Mouse (Mus musculus) frontal cortex, postnatal 10 days (tissue): ENCODE measurements around the gene Gm8369.
"Not testable (repeated sequence)": the region's sequence is repeated elsewhere in the genome, so short reads cannot be mapped to it uniquely, and the experiment has no call there.

Source experiments
- DNase-seq, 2 experiments: peaks; one replicate each; pipeline ENCODE4 v3.0.0; 2022; ENCODE audit warnings: low spot score in 2 of 2, mixed read lengths in 1 of 2

The Gm8369 gene

DNA sequence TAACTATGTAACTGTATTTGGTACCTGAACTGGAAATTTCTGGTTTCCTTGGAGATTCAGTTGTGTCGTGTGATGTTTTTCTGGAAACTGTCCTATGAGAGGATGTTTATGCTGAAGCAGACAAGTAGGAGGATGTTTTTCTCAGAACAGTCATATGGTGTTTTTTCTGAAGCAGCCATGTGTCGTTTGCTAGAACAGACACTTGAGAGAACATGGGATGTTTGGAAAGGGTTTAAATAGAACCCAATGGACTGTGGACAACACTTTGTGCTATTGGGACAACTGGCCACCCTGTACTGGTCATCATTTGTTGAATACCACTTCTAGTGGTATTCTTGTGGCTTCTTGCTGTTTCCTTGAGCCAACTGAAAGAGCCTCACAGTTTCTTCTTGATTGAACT, at the start of gene Gm8369:
Gm8369 (plus strand) TSS at position 193 of the 400 bp plus-strand sequence.
- peak in 1 of 2 experiments; percentile 7 for DNase-seq

DNA sequence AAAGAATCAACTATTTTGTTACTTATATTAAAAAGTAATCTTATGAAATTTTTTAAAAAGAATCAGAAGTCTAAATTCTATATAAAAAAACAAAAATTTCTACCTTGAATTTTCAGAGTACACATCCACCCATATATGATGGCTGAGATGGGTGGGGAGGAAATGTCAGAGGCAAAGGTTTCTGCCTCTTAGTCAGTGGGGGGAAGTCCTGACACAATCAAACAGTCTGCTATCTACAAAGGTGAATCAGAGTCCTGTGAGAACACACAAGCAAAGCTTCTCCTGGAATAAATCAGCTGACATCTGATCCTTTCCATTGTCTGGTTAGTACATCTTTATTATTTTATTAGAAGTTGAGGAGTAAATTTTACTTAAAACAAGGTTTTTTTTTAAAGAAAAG, 42.4 kb upstream of the Gm8369 start, which contains the start of gene Ms4a4b:
Ms4a4b (plus strand) TSS at position 216 of the 400 bp plus-strand sequence.
- no peak for DNase-seq

DNA sequence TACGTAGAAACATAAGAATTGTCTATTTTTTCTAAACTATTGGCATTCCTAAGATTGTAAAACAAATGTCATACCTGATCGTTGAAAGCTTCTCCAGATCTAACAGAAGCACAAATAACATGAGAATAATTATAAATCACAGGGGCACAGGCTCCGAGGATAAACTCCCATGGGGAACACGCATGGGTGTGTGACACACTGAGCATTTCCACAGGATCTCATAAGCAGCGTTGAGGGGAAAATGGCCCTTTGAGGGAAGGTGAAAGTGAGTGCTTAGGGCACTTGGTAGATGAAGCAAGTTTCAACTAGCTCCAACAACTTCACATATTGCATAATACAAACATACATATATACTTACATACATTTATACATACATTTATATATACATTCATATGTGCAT, 41.8 kb upstream of the Gm8369 start:
- DNase-seq = no peak

DNA sequence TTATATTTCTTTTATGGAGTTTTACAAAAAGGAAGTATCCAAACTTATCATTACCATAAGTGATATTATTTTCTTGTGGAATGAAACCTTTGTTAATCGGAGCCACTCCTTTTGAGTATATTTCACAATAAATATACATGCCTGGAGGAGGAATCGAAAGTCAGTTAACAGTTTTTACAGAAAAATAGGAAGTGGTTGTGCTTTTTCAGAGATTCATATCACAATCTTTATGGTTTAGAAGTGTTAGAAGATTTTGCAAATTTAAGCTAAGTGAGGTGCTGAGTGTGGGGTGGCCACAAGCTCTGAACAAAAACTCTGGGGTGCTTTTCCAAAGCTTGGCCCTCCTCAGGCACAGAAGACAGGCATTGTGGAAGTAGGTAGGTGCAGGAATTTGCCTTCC, 38.5 kb upstream of the Gm8369 start:
- DNase-seq = no peak

DNA sequence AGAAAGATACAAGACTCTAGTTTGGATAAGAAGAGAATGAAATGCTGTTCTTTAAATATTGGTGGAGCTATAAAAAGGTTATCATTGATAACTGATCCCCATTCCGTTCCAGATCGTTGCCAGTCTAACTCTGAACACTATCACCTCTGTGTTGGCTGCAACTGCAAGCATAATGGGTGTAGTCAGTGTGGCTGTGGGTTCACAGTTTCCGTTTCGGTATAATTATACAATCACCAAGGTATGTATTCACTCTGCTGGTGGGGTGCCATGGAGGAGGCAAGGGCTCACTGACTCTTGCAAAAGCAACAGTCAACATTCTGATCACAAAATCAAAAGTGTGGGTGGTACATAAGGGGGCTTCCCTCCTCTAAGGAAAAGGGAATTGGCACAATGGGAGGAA, 26.7 kb upstream of the Gm8369 start:
- not testable (repeated sequence) for DNase-seq

DNA sequence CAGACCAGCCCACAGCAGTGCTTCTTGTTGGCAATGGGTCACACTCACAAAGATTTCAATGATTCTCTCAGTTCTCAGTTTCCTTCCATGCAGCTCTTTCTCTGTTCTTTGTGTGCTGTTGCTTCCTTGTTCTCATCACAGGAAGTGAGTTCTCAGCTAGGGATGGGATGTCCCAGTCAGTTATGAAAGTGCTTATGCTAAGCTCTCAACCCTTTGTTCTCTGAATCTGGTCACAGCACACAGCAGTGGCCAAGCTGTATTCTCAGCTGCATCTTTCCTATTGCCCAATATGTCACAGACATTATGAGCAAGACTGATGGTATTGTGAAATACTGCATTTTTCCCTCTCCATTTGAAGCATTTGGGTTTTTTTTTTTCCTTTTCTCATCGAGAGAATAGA, 20.9 kb upstream of the Gm8369 start:
- not testable (repeated sequence) for DNase-seq

DNA sequence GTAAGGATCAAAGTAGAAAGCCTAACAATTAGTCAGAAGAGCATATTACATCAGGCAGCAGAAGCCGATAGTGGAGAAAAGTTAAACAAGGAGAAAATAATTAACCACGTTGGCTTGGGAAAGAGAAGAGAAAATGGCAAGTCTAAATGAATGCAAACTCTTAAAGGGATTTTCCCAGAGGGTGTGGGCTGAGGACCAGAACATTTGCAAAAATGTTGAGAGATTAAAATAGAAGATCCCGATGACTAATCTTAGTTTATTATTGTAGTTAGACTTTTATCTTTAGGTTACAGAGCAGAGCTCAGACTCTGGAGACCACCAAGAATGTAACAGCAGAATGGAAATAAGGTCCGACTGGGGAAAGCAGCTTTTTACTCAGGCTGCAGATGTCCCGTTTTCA, 19.3 kb upstream of the Gm8369 start:
- no peak for DNase-seq

DNA sequence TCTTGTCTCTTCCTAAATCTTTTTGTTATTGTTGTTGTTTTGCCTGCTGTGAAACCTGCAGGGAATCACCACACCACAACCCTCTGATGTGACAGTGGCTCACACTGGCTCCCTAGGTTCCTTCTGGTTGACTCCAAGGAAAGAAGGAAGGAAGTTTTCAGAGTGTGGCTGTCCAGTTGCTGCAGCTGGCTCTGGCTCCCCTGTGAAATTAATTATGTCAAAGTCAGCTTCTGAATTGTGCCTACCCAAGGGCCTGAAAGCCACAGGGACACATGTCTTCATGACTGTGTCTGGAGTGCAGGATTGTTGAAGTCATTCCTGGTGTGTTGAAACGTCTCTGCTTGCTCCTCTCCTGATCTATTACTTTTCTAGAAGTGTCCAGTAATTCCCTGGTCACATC, 17.4 kb upstream of the Gm8369 start:
- not testable (repeated sequence) for DNase-seq

DNA sequence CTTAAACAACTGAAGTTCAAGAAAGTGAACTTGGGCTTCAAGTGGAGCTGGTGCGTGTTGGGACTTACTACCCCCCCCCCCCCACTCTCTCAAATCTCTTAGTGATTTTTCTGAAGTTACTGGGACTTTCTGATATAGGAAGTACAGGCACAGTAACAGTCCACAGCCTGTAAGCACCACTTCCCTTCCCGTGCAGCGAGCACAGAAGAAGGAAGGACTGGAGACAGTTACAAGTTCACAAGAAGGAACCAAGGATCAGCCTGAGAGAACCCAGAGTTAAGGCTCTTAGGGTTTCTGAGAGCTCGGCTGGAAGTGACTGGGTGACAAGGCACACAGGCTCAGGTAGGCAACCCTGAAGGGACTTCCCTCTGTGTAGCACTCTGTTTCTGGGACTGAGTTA, 16.5 kb upstream of the Gm8369 start, which contains the start of gene Ms4a6c:
Ms4a6c (plus strand) TSS at position 152 of the 400 bp plus-strand sequence.
- not testable (repeated sequence) for DNase-seq

DNA sequence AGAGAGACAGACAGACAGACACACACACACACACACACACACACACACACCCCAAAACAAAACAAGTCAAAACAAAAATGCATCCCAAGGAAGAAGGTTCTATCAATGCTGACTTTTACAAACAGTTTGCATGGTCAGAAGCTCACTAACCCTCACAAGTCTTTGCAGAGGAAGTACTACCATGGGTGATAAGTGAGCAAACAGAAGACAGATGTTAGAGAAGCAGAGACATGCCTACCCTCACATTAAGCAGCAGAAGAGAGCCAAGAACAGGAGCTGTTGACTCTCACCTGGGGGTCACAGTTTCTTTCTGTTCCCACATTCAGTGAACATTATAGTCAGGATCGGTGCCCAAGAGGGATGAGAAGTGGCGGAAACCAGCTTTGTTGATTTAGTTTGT, 6.0 kb upstream of the Gm8369 start:
- no peak for DNase-seq

DNA sequence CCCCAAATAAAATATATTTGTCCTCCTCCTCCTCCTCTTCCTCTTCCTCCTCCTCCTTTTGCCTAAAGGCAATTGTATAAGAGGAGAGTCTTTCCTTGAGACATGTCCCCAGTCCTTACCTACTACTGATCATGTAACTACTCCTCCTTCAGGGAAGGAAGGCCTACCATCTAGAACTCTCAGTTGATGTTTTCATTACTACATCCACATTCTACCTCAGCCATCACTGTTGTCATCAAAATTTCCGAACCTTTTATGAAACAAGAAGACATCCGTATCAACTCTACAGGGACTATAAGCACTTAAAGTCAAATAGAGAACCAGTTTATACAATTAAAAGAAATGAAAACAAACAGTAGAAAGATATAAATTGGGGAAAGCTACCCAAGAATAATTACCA, 3.1 kb upstream of the Gm8369 start:
- DNase-seq = no peak

DNA sequence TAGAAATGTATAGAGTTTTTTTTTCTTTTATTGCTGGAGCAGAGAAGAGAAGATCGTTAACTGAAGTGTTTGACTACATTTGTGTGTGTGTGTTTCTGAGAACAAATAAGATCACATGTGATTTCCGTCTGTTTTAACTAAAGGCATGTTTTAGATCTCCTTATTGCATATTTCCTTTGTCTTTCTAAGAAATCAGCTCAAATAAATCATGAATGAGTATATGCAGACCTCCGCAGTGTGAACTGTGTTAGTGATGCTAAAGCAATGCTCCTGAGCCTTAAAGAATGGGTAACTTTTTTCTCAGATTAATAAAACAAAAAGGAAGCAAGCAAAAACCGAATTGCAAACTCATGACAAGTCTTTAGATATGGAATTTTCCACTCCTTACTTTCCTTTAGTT, 1.8 kb upstream of the Gm8369 start:
- no peak for DNase-seq

DNA sequence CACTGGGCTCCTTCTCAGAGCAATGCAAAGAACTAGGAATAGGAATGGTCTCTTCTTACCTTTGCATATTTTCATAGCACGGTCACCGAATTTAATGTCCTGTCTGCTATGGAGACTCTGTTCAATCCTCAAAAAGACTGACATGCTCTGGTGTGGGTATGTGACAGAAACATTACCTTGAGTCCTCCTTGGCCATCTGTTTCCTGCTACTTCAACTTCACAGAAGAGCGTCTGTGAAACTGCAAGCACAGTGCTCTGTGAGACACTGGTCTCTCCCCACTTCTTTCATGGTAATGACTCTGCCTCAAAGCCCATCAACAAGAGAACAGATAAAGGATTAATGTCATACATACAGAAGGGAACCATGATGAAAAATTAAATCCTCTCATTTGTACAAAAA, 1.4 kb upstream of the Gm8369 start:
- DNase-seq = no peak

DNA sequence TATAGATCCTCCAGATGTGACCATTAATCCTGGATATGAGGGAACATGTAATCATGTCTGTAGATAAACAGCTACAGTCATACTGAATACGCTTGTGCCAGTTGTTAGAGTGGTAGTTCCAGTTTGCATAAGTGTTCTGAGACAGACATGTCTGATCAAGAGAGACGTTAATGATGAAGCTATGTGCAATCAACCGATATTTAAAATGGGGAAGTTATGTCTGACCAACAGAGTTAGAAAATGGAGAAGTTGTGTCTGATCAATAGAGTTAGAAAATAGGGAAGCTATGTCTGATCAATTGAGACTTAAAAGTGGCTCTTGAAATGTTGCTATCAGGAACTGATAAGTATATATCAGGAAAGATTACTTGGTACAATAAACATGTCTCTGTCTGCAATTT, 472 bp upstream of the Gm8369 start:
- no peak for DNase-seq

DNA sequence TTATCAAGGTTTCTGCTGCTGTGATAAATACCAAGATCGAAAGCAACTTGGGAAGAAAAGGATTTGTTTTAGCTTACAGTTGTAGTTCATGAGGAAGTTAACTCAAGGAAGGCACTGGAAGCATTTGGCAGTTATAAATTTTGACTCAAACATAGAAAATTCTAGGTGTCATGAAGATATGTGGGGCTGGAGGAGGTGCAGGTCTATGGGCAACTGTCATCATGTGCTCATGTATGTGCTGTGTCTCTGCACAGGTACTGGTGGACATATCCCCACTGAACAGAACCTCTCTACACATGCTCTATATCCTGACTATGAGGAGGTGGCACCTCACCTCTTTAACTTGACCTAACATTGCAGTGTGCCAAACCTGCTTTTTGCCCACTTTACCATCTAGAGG, 861 bp downstream of the Gm8369 start:
- no peak for DNase-seq

DNA sequence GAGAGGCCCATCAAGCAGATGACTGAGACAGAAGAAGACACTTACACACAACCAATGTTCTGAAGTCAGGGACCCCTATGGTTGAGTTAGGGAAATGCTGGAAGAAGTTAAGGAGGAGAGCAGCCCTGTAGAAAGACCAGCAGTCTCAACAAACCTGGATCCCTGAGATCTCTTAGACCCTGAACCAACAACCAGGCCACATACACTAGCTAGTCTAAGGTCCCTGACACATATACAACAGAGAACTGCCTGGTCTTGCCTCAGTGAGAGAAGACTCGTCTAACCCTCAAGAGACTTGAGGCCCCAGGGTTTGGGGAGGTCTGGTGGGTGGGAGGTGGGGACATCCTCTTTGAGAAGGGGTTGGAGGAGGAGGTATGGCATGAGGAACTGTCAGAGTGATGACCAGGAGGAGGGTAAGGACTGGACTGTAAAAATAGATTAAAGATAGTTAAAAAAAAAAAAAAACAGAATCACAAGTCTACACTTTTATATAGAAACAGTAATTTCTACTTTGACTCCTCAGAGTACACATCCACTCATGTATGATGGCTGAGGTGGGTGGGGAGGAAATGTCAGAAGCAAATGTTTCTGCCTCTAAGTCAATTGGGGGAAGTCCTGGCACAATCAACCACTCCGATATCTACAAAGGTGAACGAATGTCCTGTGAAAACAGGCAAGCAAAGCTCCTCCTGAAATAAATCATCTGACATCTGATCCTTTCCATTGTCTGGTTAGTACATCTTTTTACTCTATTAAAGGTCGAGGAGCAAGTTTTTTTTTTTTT, 5.9 kb downstream of the Gm8369 start:
- no peak for DNase-seq

DNA sequence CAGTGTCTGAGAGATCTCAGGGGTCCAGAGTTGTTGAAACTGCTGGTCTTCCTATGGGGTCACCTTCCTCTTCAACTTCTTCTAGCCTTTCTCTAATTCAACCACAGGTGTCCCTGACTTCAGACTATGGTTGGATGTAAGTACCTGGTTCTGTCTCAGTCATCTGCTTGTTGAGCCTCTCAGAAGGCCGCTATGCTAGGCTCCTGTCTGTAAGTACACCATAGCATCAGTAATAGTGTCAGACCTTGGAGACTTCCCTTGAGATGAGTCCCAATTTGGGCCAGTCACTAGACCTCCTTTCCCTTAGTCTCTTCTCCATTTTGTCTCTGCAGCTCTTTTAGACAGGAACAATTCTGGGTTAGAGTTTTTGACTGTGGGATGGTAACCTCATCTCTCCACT, 6.9 kb downstream of the Gm8369 start:
- no peak for DNase-seq

DNA sequence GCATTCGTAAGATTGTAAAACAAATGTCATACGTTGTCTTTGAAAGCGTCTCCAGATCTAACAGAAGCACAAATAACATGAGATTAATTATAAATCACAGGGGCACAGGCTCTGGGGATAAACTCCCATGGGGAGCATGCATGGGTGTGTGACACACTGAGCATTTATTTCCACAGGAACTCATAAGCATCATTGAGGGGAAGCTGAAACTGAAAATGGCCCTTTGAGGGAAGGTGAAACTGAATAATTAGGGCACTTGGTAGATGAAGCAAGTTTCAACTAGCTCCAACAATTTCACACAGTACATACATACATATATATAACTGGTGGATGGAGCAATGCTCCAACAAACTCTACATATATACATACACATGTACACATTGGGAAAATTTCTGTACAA, 8.8 kb downstream of the Gm8369 start:
- no peak for DNase-seq

DNA sequence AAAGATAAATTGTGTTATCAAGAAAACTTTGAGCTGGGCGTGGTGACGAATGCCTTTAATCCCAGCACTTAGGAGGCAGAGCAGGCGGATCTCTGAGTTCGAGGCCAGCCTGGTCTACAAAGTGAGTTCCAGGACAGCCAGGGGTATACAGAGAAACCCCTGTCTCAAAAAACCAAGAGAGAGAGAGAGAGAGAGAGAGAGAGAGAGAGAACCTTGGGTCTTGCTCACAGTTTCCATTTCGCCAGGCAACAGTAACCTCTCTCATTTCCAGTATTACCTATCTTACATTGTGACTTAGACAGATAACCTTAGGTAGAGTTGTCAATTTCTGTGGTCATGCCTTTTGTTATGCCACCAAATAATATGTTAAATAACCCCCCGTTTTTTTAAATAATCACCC, 10.6 kb downstream of the Gm8369 start:
- no peak for DNase-seq

DNA sequence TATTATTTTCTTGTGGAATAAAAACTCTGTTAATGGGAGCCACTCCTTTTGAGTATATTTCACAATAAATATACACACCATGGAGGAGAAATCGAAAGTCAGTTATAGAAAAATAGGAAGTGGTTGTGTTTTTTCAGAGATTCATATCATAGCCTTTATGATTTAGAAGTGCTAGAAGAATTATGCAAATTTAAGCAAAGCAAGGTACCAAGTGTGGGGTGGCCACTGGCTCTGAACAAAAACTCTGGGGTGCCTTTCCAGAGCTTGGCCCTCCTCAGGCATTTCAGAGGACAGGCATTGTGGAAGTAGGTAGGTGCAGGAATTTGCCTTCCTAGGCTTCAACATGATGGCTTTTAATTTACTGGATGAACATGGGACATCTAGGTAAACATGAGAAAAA, 11.6 kb downstream of the Gm8369 start:
- DNase-seq = not testable (repeated sequence)

DNA sequence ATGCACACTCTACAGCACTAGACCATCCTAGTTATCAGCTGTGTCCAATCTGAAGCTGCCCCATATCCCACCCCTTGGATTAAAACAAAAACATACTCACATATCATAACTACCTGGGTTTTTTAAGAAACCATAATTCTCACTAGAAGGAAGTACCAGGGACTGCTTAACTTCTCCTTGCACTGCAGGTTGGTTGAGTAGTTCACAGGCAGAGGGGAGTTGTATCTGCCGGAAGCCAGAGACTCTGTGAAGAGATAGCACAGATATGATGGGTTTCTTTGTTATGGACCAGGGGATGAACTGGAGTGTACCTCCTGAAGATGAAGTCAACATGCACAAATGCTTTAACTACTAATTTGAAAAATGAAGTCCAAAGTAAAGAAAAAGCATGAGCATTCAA, 15.1 kb downstream of the Gm8369 start:
- no peak for DNase-seq

DNA sequence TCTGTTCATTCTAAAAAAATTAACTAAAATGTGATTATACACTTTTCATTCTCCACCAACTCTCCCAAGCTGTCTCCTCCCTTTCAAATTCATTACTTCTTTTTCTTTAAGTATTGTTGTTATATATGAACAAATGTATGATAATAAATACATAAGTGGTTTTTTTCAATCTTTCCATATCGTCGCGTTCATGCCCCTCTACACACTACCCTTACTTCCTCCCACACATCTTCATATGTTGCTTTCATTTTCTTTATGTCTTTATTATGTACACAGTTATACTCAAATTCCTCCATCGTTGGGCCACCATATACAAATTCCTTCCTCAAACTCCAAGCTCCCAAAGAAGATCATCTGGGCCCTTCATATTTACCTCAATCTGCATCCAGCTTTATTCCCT, 15.6 kb downstream of the Gm8369 start:
- DNase-seq = no peak

DNA sequence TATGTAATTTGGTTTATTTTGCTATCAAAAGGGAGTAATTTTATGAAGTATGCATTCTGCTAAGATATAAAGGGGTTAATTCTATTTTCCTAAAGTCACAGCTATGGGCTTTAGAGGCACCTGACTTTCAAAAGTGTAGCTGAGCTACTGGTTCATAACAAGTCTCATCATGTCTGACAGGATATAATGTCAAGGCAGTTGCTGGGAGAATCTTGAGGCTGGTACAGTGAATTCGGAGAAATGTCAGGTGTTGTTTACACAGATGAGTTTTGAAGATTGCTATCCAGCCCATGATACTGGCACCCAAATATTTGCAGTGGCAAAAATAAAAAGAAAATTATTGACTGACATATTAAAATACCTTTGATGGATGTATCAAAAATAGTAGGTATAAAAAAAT, 19.1 kb downstream of the Gm8369 start:
- no peak for DNase-seq

DNA sequence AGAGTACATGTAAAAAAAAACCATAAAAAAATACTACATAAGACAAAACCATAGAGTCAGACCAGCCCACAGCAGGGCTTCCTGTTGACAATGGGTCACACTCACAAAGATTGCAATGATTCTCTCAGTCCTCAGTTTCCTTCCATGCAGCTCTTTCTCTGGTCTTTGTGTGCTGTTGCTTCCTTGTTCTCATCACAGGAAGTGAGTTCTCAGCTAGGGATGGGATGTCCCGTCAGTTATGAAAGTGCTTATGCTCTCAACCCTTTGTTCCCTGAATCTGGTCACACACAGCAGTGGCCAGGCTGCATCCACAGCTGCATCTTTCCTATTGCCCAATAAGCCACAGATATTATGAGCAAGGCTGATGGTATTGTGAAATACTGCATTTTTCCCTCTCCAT, 27.7 kb downstream of the Gm8369 start:
- no peak for DNase-seq
